Mouse (Mus musculus) frontal cortex, postnatal 36 days (tissue): Measurements from ENCODE around the gene Gm20721.
A peak's percentile ranks its signal among the peaks of the same experiment; 100 is the strongest.
"Not testable (repeated sequence)": the region's sequence is repeated elsewhere in the genome, so short reads cannot be mapped to it uniquely, and the experiment has no call there.

Source experiments
- DNase-seq, 2 experiments: peaks; one replicate each; pipeline ENCODE4 v3.0.0; 2022; ENCODE audit warnings: low spot score in 2 of 2

Gm20721 gene

DNA sequence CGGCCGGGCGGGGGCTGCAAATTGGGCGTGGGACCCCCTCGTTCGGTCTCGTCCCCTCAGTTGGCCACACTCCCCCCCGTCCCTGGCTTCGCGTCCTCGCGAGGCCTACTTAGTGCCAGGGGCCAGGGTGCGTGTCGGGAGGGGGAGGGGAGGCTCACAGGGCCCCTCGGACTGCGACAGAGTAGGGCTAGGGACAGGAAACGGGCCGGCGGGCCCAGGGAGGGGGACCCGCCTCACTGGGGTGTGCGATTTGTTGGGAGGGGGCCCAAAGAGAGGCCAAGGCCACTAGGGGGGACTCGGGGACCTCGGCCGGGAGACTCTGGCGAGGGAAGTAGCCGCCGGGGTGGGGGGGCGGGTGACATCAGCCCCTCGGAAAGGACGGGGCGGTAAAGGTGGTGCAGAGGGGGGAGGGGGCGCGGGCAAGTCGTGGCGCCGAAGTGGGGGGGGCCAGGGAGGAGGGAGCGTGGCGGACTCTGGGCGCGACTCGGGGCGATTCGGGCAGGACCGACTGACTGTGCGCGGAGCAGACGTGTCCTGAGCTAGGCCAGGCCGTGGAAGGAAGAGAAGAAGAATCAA, 15.8 kb downstream of the Gm20721 start:
- peak in 1 of 2 experiments; percentile 67 for DNase-seq

DNA sequence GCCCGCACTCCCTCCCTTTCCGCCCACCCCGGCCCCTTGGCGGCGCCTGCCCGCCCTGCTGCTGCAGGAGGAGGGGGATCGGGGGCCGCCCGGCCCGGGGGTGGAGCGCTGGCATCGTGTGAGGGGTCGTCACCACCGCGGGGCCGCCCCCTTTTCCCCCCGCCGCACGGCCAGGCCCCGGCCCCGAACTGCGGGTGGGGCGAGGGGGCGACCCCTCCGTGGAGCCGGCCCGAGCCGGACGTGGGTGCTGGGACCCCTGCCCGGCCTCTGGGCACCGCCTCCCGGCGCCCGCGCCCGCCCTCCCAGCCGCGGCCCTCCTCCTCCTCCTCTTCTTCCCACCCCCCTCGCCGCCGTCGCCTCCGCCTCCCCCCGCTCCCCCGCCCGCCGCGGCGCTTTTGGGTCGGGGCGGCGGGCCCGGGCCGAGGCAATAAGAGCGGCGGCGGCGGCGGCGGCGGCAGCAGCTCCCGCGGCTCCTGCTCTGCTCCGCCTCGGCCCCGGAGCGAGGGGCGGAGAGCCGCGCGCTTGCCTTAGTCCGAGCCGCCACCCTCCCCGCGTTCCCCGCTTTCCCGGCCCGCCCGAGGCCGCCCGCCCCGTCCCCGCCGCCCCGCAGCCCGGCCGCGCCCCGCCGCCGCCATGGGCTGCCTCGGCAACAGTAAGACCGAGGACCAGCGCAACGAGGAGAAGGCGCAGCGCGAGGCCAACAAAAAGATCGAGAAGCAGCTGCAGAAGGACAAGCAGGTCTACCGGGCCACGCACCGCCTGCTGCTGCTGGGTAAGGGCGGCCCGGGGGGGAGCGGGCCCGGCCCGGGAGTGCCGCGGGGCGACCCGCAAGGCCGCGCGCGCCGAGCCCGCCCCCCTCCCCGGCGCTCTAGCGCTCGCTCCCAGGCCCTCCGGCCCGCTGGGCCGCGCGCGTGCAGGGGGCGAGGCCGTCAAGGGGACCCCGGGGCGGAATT, 16.6 kb downstream of the Gm20721 start:
- DNase-seq, result peak; percentile 60 to 71

DNA sequence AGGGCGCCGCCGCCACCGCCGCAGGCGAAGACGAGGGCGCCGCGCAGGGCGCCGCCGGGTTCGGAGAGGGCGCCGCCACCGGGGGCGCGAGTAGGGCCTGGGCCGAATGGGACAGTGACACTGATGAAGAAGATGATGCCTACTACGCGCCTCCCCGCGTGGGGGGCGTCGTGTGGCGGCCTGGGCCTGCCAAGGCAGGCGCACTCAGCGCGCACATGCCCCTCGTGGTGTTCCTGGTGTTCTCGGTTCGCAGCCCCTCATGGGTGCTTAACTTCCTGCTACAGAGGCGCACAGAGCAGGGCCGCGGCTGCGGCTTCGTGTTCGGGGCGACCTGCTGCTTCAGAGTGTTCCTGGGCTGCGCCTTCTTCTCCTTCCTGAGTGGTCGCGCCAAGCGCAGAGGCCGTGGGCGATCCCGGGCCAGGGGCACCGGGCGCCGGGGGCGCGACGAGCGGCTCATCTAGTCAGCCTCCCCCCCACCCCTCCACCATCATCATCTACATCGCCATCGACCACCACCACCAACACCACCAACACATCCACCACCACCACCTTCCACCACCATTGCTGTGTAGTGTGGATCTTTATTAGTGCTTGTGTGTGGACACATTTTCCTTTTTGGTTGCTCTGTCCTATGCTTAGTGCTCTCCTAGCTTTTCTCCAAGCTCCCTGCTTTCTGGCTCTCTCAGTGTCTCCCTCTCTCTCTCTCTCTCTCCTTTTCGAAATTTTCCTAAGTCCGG, 17.4 kb downstream of the Gm20721 start:
- no peak for DNase-seq

DNA sequence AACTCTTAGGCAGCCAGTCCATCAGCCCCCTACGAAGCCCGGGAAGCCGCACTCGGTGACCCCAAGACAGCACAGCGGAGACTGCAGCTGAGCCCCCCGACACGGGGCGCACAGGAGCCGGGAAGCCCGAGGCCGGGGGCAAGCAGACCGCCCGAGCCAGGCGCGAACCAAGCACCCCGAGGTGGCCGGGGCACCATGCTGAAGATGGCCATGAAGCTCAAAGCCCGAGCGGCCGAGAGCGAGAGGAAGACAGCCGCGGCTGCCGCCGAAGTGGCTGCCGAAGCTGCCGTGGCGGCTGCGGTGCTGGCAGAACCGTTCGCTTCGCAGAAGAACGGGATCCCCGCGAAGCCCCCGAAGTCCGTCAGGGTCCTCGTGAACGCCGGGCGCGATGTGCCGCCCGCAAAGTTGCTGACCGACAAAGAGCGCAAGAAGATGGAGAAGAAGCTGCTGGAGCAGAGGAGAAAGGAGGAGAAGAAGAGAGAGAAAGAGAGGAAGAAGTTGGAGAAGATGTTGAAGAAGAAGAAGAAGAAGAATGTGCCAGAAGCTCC, 18.1 kb downstream of the Gm20721 start:
- DNase-seq, result no peak

DNA sequence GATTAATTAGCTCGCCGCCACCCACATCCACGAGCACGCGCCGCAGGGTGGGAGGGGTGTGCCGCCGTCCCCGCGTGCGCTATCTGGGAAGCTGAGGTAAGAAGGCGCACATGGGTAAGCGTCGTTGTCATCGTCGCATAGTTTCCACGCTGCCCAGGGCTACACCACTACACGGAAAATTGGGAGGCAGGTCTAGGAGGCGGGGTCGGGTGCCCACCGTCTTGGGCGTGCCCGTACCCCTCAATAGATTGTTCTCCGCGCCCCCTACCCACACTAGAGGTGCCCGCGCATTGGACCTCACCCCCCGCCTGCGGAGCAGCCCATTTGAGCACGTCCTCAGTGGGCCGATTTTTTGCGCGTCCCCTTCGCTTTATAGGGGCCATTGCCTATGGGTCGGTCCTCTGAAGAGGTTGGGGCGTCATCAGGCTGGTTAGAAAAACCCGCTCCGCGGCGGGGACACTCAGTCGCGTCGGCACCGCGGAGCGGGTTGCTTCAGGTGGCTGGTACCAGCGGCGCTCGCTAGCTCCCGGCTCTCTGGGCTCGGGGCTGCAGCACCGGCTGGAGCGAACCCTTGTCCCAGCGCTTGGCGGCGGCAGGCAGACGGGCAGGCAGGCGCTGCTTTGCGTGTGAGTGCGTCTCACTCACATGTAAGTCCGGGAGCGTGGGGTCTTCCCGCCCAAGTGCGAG, 19.1 kb downstream of the Gm20721 start:
- DNase-seq, result peak; percentile 73 to 85

DNA sequence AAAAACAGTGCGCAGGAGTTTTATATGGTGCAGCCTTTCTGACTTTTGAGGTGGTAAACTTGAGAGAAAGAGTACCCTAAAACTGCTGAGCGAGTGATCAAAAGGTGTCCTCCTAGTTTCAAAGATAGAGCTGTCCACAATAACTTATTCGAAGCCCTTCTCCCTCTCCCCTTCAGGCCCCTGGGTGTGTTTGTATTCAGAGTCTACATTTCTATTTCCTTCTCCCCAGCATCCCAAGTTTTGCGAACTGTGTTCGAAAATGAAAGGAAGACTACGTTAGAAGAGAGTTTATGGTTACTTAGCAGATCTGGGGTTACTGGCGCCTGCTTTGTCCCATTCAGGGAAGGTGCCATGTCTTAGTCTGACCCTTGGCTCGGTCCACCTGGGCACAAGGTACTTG, 20.0 kb downstream of the Gm20721 start:
- DNase-seq, result no peak

DNA sequence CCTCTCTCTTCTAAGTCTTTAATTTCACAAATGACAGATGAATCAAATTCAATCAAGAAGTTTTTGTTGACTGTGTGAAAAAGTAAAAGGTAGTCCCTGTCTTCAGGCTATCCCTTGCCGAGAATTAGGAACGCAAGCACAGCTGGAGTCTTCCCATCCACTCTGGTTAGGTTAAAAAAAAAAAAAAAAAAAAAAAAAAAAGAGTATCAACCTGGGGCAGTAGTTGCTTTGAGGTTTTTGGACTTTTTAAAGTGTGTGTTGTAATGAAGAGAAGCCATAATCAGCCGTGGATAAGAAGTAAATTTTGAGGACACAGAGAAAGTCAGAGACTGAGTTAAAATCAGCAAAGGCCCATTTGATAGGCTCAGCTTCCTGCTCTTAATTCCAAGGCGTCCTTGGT, 20.5 kb downstream of the Gm20721 start:
- DNase-seq, result no peak

DNA sequence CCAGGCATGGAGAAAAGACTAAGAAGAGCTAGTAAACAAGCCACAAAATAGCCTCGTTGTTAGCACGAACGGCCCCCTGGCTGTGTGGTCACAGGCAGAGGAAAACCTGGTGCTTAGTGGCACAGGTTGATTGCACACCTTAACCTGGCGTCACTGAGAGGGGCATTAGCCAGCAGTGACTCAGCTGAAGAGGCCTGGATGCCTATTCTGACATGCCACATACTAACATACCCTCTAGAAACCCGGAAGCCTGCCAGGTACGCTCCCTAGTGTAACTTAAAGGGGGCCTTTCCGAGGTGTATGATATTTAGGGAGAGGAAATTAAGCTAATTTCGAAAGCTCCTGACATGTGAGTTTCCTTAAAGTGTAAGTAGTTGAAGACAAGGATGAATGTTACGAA, 29.9 kb downstream of the Gm20721 start:
- DNase-seq, result no peak

DNA sequence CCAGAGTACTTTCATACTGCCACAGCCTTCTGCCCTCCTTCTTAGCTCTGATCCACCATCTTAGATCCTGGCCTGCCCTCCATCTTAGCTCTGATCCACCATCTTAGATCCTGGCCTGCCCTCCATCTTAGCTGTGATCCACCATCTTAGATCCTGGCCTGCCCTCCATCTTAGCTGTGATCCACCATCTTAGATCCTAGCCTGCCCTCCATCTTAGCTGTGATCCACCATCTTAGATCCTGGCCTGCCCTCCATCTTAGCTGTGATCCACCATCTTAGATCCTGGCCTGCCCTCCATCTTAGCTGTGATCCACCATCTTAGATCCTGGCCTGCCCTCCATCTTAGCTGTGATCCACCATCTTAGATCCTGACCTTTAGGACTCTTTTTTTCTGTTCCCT, 31.1 kb downstream of the Gm20721 start:
- not testable (repeated sequence) for DNase-seq

DNA sequence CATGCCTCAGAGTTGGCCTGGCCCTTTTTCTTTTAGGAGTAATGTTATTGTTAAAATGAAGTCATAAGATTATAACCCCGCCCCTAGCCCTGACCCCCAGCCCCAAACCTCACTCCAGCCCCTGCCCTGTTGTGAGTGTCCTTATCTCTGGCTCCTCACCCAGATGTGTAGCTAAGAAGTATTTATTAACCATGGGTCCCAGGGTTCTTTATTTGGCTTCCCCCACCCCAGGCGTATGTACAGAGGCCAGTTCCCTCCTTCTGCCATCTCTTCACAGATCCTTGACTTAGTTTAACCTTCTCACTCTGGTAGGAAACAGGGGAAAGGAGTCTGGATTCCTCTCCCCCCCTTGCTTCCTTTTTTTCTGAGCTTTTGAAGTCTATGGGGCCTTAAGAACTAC, 33.9 kb downstream of the Gm20721 start:
- DNase-seq, result no peak

DNA sequence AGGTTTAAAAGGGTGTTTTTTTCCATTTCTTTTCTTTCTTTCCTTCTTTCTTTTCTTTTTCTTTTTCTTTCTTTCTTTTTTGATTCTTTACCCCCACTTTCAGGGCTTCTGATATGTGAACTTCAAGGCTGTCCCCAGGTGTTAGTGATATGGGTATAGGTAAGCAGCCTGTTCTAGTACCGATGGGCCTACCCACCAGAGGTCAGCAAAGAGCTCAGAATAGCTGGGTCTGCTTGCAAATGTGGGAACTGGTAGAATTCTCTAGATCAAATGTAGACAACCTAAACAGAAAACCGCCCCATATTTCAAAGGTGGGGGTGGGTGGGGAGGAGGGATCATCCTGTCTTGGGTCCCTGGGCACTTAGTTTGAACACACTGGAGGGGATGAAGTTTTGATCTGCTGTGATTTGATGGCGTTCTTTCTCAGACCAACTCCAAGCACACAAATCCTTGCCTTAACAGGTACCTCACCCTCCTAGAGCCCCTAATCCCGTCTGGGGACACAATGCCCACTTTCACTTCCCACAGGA, 34.3 kb downstream of the Gm20721 start:
- peak; percentile 70 to 86 for DNase-seq

DNA sequence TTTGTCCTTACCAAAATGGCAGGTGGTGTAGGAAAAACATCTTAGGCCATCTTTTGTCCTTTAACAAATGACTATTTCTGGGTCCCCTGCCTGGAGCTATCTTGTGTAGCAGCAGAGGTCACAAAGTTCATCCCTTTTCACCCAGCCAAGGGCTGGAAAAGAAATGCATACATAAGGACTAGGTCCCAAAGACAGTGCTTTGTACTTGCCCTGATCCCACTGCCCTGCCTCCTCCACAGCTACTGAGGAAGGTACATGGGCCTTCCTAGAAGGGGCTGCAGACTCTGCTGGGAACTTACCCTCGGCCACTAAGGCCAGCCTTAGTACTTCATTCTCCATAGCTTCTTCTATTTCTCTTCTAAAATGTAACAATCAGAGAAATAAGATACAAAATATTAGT, 34.9 kb downstream of the Gm20721 start:
- no peak for DNase-seq

DNA sequence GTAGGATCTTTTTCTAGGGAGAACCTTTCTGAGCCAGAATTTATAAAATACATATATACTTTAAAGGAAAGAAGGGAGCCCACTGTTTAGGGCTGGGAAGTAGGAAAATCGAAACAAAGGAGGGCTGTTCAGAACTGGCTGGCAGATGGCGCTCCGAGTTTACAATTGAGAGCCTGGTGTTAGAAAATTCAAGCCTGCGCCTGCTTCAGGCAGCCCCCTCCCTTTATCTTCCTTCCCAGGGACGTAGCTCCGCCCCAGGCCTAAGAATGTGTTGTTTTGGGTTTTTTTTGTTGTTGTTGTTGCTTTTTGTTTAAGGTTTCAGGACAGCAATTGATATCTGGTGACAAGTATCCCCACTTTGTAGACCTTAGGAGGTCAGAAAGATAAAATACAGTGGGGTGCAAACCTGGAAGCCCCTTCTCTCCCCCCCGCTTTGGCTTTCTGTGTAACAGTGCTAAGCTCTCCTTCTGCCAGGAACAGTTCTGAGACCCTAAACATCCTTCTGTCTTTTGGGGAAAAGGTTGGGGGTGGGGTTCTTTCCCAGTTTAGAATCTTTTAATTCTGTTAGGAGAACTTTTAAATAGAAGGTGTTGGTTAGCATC, 35.5 kb downstream of the Gm20721 start:
- peak; percentile 52 to 53 for DNase-seq

DNA sequence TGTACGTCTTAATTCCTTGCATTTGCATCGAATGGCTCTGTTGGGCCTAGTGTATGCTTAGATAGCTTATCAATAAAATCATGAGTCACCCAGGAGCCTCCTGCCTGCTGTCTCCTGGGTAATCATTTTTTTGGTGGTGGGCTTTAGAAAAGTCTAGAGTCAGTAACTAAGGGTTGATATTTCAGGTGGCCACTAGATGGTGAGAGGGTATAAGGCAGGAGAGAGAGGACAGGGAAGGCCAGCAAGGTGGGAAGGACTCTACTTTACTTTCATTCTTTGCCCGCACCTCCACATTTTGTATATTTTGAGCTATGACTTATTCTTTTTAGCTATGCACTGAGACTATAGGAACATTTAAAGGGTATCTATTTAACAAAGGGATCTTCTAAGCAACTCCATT, 38.6 kb downstream of the Gm20721 start:
- no peak for DNase-seq

DNA sequence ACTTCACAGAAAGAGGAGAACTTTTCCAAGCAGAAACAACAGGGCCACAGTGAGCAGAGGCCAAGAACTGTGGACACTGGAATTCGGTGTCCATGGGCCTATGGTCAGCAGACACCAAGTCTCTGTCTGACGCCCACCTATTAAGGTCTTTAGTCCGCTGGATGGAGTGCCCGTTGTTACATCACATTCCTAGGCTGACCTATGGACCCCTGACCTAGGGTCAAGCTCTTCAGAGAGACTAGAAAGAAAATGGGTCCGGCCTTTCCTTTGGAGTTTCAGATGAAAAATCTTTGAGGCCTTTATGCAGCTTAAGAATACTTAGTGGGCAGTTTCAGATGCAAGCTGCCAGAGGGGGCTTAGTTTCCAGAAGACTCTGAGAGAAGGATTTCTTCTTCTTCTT, 40.9 kb downstream of the Gm20721 start:
- DNase-seq, result no peak

DNA sequence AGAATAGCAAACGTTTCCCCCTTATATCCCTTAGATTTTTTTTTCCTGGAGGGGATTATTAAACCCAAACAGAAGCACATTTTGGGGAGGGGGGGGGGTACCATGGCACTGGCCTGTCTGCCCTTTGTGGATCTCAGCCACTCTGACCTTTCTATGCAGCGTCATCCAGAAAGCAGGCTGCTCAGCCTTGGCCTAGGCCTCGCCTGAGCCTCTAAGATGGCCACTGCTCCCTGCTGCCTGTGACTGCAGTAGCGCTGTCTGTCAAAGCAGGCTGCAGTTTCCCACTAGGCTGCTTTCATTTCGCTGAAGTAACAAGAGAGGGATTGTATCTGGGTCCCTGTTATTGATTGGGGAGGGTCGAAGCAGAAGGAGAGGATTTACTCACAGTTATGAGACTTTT, 44.0 kb downstream of the Gm20721 start:
- no peak for DNase-seq

DNA sequence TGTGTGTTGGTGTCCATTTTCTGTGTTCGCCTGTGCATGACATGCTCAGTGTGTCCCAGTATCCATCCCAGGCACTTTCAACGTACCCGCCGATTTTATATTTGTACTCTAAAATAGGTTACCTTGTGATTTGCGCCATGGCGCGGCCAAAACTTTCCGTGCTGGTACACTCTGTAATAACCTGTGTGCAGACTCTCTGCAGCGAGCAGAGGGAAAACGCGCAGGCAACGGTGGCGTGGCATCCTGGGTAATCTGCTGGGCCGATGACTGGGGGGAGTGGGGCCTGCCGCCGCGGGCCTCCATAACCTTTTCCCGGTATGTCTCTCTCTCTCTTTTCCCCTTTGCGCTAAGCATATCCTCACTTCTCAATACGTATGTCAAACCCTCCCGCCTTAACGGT, 45.8 kb downstream of the Gm20721 start:
- no peak for DNase-seq

DNA sequence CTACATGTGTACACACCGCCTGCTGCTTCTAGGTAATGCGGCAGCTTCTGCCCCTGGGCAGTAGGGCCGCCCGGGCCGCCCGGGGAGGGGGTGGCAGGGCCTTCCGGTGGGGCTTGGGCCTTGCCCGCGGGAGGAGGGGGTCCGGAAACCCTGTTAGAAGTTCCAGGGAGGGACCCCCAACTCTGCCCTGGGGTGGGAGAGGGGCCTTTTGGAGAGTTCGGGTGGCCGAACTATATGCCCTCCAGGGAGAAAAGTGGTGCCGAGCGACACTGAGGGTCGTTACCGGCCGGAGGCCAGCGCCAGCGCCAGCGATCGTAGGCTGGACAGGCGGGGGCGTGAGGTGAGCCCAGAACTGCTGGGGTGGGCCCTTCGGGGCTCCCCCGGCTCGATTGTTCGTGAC, 46.3 kb downstream of the Gm20721 start:
- no peak for DNase-seq

DNA sequence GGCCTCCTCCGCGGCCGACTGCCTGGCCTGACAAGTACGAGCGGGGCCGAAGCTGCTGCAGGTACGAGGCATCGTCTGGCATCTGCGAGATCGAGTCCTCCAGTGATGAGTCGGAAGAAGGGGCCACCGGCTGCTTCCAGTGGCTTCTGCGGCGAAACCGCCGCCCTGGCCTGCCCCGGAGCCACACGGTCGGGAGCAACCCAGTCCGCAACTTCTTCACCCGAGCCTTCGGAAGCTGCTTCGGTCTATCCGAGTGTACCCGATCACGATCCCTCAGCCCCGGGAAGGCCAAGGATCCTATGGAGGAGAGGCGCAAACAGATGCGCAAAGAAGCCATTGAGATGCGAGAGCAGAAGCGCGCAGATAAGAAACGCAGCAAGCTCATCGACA, 46.7 kb downstream of the Gm20721 start:
- no peak for DNase-seq

DNA sequence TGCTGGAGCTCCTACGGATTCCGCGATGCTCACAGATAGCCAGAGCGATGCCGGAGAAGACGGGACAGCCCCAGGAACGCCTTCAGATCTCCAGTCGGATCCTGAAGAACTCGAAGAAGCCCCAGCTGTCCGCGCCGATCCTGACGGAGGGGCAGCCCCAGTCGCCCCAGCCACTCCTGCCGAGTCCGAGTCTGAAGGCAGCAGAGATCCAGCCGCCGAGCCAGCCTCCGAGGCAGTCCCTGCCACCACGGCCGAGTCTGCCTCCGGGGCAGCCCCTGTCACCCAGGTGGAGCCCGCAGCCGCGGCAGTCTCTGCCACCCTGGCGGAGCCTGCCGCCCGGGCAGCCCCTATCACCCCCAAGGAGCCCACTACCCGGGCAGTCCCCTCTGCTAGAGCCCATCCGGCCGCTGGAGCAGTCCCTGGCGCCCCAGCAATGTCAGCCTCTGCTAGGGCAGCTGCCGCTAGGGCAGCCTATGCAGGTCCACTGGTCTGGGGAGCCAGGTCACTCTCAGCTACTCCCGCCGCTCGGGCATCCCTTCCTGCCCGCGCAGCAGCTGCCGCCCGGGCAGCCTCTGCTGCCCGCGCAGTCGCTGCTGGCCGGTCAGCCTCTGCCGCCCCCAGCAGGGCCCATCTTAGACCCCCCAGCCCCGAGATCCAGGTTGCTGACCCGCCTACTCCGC, 47.3 kb downstream of the Gm20721 start:
- DNase-seq, result no peak

DNA sequence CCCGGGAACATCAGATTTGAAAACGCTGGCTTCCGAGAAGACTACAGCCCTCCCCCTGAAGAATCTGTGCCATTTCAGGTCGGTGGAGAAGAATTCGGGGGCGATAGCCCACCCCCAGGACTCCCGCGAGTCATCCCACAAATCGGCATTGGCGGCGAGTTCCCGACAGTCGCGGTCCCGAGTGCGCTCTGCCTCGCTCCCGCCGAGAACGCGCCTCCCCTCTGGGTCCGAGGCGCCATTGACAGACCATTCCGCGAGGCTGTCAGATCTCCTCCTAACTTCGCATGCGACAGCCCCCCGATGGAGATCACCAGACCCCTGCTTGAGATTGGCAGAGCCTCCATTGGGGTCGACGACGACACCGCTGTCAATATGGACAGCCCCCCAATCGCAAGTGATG, 48.0 kb downstream of the Gm20721 start:
- no peak for DNase-seq
